Mouse (Mus musculus): ENCODE data around the gene Atrn.

DNA sequence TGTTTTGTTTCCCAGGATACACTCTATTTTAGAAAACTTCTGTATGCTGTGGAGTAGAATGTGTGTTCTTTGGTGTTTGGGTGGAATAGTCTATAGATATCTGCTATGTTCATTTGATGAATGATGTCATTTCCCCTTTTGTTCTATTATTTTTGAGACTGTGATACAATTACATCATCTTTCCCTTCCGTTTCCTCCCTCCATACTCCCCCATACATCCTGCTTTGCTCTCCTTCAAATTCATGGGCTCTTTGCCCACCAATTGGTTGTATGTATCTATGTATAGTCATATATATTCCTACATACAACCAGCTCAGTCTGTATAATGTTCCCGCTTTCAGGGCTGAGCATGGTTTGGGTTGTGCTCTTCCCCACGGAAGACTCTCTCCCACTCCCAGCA, 44.2 kb upstream of the Atrn start:
- TF ChIP-seq CTCF (IDR thresholded peaks at IDR 0.05; ENCODE audit: extremely low read depth, insufficient read depth, low read length) (no peak), POLR2A (IDR thresholded peaks at IDR 0.05; ENCODE audit: extremely low read depth, insufficient read depth, low read length) (no peak)

Data from cortical plate, adult 2 months (tissue).